Mouse (Mus musculus) C2C12 (cell line): ENCODE results near the gene Gemin5. TPM values are rescaled to one million over a fixed set of nuclear protein-coding genes. Genes with fewer than 3 reads are reported as not detected.
A peak's percentile ranks its signal among the peaks of the same experiment; 100 is the strongest.

Experiments used
- H3K27me3 ChIP-seq: one replicate; pipeline ENCODE4 v1.6.1; 2011; ENCODE audit not compliant: control insufficient read depth, insufficient read depth, insufficient read length
- H3K36me3 ChIP-seq: one replicate; pipeline ENCODE4 v1.6.1; 2011; ENCODE audit not compliant: control insufficient read depth, insufficient read depth
- H3K4me3 ChIP-seq: one replicate; pipeline ENCODE4 v1.5.1; 2011; ENCODE audit warnings: mild to moderate bottlenecking, control low read depth; ENCODE audit not compliant: poor library complexity, insufficient read depth, severe bottlenecking
- H3K79me2 ChIP-seq: one replicate; pipeline ENCODE4 v1.6.1; 2011; ENCODE audit not compliant: control insufficient read depth, insufficient read depth
- H3K79me3 ChIP-seq: one replicate; pipeline ENCODE4 v1.6.1; 2011; ENCODE audit warnings: low read depth, control low read depth
- H3ac ChIP-seq: one replicate; pipeline ENCODE3; 2011; ENCODE audit warnings: low read depth; ENCODE audit not compliant: control insufficient read depth, insufficient read length
- CEBPB ChIP-seq: IDR thresholded peaks from one replicate; pipeline ENCODE4 v1.6.1; 2011; ENCODE audit warnings: low read depth, mild to moderate bottlenecking, control low read depth, moderate library complexity
- CTCF ChIP-seq: IDR thresholded peaks from one replicate; pipeline ENCODE4 v1.5.1; 2011; ENCODE audit not compliant: control insufficient read depth, insufficient read depth, insufficient read length
- FOSL1 ChIP-seq: IDR thresholded peaks from one replicate; pipeline ENCODE4 v1.8.0; 2011; ENCODE audit warnings: mild to moderate bottlenecking, low read length; ENCODE audit not compliant: poor library complexity, insufficient read depth, severe bottlenecking
- MAX ChIP-seq: IDR thresholded peaks from one replicate; pipeline ENCODE4 v1.6.1; 2011; ENCODE audit warnings: mild to moderate bottlenecking, control low read depth
- MYOD1 ChIP-seq: IDR thresholded peaks from one replicate; pipeline ENCODE4 v1.6.1; 2011; ENCODE audit warnings: low read depth; ENCODE audit not compliant: control insufficient read depth, insufficient read length
- MYOG ChIP-seq: IDR thresholded peaks from one replicate; pipeline ENCODE4 v1.6.1; 2011; ENCODE audit not compliant: control insufficient read depth, insufficient read length; ENCODE audit errors: extremely low read depth
- USF1 ChIP-seq: IDR thresholded peaks from one replicate; pipeline ENCODE4 v1.6.1; 2011; ENCODE audit warnings: low read depth, mild to moderate bottlenecking, control low read depth, moderate library complexity
- polyA plus RNA-seq: library from polyadenylated mRNA; unstranded; fragments of >200 nt; fragmentation: generic; extraction: Trizol; gene quantifications from one replicate; pipeline ENCODE4 v1.2.1, GENCODE M21; 2012; ENCODE audit warnings: missing spikeins

The Gemin5 gene
- polyA plus RNA-seq, 1 experiment, result 26.7 TPM

- H3ac ChIP-seq, result no peak overlapping the region
- peaks cover 2% of the 10 kb centered on the region for H3K79me3 ChIP-seq
- no peak overlapping the region for H3K4me3 ChIP-seq
- TF ChIP-seq MYOD1, result no peak
- no peak for TF ChIP-seq CTCF
- TF ChIP-seq MAX, result no peak
- no peak for TF ChIP-seq FOSL1
- TF ChIP-seq MYOG, result no peak
- TF ChIP-seq USF1, result no peak
- no peak for TF ChIP-seq CEBPB
- H3K79me2 ChIP-seq, result no peaks in the 10 kb centered on the region
- H3K27me3 ChIP-seq, result no peaks in the 10 kb centered on the region
- H3K36me3 ChIP-seq, result peaks cover 66% of the 10 kb centered on the region
These were observed 51.2 kb downstream of the Gemin5 start for GRCm38 (mm10) chr11:58117044-58117652.

GRCm38 (mm10) chr11:58116560-58116959 is 51.8 kb downstream of the Gemin5 start:
- H3K27me3 ChIP-seq, result no peaks in the 10 kb centered on the region
- peaks cover 70% of the 10 kb centered on the region for H3K36me3 ChIP-seq
- no peak overlapping the region for H3ac ChIP-seq
- no peaks in the 10 kb centered on the region for H3K79me2 ChIP-seq
- peaks cover 2% of the 10 kb centered on the region for H3K79me3 ChIP-seq
- no peak for TF ChIP-seq FOSL1
- TF ChIP-seq CTCF, result no peak
- no peak for TF ChIP-seq USF1
- TF ChIP-seq MAX, result no peak
- TF ChIP-seq MYOG, result no peak
- TF ChIP-seq CEBPB, result no peak
- TF ChIP-seq MYOD1, result no peak
- no peak overlapping the region for H3K4me3 ChIP-seq

- Histone ChIP-seq H3K79me3 (peaks cover 54% of the 10 kb centered on the region), H3K36me3 (peaks cover 31% of the 10 kb centered on the region), H3ac (no peak overlapping the region), H3K79me2 (peaks cover 65% of the 10 kb centered on the region), H3K4me3 (no peak overlapping the region), H3K27me3 (no peaks in the 10 kb centered on the region)
- TF ChIP-seq MYOD1 (no peak), MAX (no peak), USF1 (no peak), MYOG (no peak), CTCF (no peak), CEBPB (no peak), FOSL1 (no peak)
These were observed 60.5 kb downstream of the Gemin5 start for GRCm38 (mm10) chr11:58107664-58108337.

GRCm38 (mm10) chr11:58107009-58107408 is 61.3 kb downstream of the Gemin5 start:
- H3K79me2 ChIP-seq, result peaks cover 65% of the 10 kb centered on the region
- TF ChIP-seq USF1, result no peak
- no peak for TF ChIP-seq CTCF
- TF ChIP-seq MAX, result no peak
- TF ChIP-seq CEBPB, result no peak
- TF ChIP-seq MYOG, result no peak
- no peak for TF ChIP-seq FOSL1
- no peak for TF ChIP-seq MYOD1
- H3ac ChIP-seq, result no peak overlapping the region
- no peaks in the 10 kb centered on the region for H3K27me3 ChIP-seq
- peaks cover 54% of the 10 kb centered on the region for H3K79me3 ChIP-seq
- no peak overlapping the region for H3K4me3 ChIP-seq
- peaks cover 29% of the 10 kb centered on the region for H3K36me3 ChIP-seq

- Histone ChIP-seq H3K79me3 (peaks cover 42% of the 10 kb centered on the region), H3K79me2 (peaks cover 51% of the 10 kb centered on the region), H3ac (peak overlapping the region; percentile 88), H3K4me3 (peak overlapping the region; percentile 89), H3K27me3 (no peaks in the 10 kb centered on the region), H3K36me3 (peaks cover 7% of the 10 kb centered on the region)
- TF ChIP-seq USF1 (no peak), MYOG (no peak), CTCF (no peak), MYOD1 (no peak), FOSL1 (no peak), MAX (no peak), CEBPB (no peak)
These were observed 64.0 kb downstream of the Gemin5 start for GRCm38 (mm10) chr11:58104351-58104791.
